Mouse (Mus musculus) thymus, postnatal 0 days (tissue): ENCODE data around the gene Wipf2. TPM values are rescaled to one million over a fixed set of nuclear protein-coding genes. Genes with fewer than 3 reads are reported as not detected.
A peak's percentile ranks its signal among the peaks of the same experiment; 100 is the strongest.
"Not testable (repeated sequence)": the region's sequence is repeated elsewhere in the genome, so short reads cannot be mapped to it uniquely, and the experiment has no call there.

Experiments
- DNase-seq: peaks from one replicate; pipeline ENCODE4 v3.0.0-alpha.2; 2015; ENCODE audit warnings: low spot score
- polyA plus RNA-seq: library from polyadenylated mRNA; unstranded; fragments of >200 nt; fragmentation: Nextera tagmentation; extraction: Ambion mirVana; gene quantifications from 2 replicates; pipeline ENCODE4 v1.2.1, GENCODE M21; 2015

Gene Wipf2
- polyA plus RNA-seq, 1 experiment from 2014 or later = 7.5 TPM

- no peak for DNase-seq
Measured at GRCm38 (mm10) chr11:98907063-98907436, 43.6 kb downstream of the Wipf2 start.

GRCm38 (mm10) chr11:98907437-98908173 is 44.2 kb downstream of the Wipf2 start, which contains the start of gene Cdc6:
TSS of gene Cdc6 (plus strand) at chr11:98907801.
- DNase-seq = peak; percentile 97

GRCm38 (mm10) chr11:98909654-98910053 is 46.2 kb downstream of the Wipf2 start:
- DNase-seq = peak; percentile 82

DNA sequence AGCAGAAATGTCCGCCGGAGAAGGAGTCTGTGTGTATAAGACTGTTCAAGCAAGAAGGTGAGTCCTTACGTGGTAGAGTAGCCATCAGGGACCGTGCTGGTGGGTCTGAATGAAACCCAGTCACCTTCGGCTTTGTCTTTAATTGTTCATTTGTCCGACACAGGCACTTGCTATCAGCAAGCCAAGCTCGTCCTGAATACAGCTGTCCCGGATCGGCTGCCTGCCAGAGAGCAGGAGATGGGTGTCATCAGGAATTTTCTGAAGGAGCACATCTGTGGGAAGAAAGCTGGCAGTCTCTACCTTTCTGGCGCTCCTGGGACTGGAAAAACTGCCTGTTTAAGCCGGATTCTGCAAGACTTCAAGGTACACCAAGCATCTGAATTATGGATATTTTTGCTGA is 47.0 kb downstream of the Wipf2 start:
- no peak for DNase-seq

- DNase-seq = no peak
Measured at GRCm38 (mm10) chr11:98911498-98911897, 48.1 kb downstream of the Wipf2 start.

DNA sequence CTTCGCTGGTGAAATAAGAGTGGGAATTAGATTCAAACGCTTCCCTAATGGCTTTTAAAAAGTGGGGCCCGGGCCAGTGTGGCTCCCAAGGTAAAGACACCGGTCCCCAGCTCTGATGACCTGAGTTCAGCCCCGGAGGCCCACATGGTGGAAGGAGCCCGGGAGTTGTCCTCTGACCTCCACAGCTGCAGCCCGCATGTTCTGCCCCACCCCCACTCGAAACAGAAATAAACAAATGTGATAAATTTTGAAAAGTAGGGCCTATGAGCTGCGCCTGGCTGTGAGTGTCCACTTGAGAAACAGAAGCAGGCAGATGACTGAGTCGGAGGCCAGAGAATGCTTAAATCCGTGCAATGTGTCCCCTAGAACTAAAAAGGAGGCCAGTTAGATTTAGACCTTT is 50.8 kb downstream of the Wipf2 start:
- no peak for DNase-seq

GRCm38 (mm10) chr11:98916376-98916775 is 52.9 kb downstream of the Wipf2 start:
- DNase-seq = peak; percentile 57

DNA sequence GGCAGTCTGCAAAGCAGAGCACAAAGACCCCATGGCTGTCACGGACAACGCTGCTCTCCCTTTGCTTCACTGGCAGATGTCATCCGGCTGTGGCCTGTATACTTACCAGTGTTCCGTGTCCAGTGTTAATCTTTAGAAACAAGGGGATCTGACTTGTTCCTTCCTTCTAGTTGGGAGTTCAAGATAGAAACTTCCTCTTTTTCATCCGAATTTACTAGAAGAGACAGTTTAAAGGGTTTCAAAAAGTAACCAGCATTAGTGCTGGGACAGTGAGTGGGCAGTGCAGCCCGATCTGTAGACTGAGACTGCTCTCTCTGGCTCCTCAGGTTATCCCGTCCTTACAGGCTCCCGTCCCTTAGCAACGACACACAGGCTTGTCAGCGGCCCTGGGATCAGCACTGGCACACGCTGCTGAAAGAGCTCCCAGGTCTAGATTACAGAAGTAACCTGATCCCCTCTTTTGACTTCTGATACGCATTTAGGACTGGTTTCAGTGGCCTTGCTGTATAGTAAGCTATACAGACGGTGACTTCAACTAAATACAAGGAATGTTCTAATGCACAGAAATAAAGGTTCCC is 54.1 kb downstream of the Wipf2 start:
- DNase-seq = no peak

DNA sequence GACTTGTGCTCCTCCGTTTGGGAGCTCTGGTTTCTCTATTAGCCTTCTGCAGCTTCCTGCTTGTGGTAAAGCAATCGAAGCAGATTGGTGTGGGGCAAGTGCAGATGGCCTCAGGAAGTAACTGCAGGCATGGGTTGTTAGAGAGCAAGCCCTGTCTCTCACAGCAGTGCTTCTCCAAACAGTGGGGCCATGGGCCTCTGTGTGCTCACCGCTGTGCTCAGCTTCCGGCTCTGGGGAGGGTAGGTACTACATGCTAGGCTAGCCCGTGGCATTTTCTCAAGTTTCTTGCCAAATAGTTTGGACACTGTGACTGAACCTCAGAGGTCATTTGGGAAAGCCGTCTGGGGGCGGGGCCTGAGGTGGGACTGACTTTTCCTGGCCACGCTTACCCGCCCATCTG is 54.8 kb downstream of the Wipf2 start:
- peak; percentile 62 for DNase-seq

DNA sequence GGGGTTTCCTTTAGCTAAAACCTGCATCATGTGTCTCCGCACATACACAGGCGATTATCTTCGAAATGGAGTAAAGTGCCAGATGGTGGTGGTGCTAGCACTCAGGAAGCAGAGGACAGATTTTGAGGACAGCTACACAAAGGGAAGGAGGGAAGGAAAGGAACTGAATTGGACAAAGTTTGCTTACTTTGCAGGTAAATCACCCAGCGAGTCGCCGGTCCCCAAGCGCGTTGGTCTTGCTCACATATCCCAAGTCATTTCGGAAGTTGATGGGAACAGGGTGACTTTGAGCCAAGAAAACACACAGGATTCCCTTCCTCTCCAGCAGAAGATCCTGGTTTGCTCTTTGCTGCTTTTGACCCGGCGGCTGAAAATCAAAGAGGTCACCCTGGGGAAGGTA is 55.6 kb downstream of the Wipf2 start:
- DNase-seq = no peak

DNA sequence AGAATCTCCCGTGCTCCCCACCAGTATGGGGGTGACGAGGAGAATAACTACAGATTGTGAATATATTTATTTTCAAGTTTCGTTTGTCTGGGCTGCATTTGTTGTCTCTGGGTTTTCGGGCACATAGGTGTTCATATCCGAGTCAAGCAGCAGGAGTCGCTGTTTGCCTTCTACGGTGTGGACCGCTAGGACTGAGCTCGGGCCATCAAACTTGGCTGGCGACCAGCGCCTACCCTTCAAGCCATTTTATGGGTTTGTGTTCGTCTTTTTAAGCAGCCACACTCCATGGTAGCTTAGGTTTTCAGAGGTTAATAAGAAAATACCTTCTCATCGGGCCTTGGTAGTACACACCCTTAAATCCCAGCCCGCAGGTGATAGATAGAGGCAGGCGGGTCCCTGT is 58.4 kb downstream of the Wipf2 start:
- not testable (repeated sequence) for DNase-seq

DNA sequence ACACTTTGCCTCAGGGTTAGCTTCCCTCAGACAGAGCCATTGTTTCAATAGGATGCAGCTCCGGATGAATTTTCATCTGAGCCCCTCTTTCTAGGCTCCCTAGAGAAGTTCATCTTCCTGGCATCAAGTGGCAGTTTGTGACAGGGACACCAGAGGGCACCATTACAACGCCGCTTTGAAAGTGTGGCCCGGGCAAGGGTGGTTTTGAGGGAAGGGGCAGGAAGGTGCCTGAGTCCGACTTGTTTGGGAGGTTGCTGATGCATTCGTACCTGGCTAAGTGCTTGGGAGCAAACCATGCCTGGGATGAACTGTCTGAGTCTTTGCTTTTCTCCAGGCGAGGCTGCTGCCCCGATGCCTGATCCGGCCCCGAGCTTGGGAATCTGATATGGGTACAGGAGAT is 58.9 kb downstream of the Wipf2 start:
- peak; percentile 66 for DNase-seq

DNA sequence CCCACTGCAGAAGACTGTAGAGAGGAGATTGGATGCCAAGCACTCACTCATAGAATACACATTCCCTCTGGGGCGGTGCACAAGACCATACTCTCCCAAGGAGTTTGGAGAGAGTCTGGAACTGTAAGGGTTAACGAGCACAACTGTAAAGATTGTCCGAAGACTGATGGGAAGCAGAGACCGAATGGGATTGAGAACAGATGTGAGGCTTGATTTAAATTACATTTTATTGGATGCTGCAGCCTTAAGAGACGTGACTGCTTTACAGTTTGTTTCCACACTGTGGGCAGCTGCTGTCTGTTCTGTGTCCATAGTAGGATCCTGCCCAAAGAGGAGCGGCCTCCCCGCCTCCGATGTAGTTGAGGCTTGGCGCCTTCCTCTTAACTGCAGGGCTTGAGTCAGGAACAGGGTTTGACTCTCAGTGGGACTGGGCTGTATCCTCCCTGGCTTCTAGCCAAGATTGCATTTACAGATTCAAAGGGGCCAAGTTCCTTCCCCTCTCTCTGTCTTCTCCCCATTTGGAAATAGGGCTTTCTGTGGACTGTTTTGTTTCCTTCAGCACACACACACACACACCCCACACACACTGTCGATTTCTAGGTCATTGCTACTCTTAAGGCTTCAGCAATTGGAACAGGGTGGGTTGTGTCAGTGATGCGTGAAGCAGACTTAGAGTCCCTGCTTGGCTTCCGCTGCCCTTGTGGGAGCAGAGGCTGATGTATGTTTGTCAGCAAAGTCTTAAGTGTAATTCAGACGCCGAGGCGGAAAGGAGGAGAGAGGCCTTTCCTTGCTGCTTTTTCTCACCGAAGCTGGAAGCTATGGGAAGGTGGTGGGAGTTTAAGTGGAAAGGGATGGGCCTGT is 59.6 kb downstream of the Wipf2 start:
- DNase-seq = not testable (repeated sequence)

DNA sequence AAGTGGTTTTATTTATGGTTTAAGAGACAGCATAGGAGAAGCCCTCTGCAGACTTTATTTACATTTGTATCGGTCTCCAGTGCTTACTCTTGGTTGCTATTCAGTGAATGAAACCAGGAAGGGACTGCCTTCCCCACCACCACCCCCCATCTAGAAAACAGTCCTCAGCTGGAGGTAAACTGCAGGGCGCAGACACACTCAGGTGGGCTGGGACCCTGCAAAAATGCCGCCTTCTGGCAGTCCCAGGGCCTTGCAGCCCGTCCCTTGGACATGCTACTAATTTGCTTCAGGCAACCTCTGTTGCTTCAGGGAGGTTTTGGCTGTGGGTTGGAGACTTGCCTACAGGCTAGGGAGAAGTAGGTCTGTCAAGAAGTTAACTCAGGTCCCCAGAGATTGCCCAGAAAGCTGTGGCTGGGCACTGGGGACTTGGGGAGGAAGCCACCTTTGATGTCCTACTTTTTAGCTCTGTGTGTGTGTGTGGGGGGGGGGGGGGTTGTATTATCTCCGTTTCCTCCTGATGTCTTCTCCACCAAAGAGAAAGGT is 61.3 kb downstream of the Wipf2 start:
- DNase-seq = no peak

DNA sequence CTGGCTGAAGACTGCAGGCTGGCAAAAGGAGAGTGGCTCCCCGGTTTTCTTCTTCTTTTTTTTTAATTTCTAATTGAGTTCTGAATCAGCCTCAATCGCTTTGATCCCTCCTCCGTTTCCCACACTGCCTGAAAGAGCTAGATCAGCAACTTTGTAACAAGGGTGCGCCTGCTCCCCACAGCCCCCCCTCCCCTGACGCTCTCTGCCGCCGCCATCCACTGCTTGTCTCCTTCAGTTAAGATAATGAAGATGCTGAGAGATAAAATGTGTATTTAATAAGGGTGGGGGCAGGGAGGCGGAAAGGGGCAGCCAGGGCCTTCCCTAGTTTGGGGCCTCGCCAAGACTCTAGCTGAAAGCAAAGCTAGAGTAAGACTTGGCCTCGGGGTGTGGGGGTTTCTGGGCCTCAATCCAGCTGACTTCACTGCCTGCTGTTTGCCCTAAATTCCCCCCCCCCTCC is 61.9 kb downstream of the Wipf2 start:
- no peak for DNase-seq

- no peak for DNase-seq
Measured at GRCm38 (mm10) chr11:98925868-98926311, 62.5 kb downstream of the Wipf2 start.

GRCm38 (mm10) chr11:98926553-98926952 is 63.1 kb downstream of the Wipf2 start:
- DNase-seq = no peak

DNA sequence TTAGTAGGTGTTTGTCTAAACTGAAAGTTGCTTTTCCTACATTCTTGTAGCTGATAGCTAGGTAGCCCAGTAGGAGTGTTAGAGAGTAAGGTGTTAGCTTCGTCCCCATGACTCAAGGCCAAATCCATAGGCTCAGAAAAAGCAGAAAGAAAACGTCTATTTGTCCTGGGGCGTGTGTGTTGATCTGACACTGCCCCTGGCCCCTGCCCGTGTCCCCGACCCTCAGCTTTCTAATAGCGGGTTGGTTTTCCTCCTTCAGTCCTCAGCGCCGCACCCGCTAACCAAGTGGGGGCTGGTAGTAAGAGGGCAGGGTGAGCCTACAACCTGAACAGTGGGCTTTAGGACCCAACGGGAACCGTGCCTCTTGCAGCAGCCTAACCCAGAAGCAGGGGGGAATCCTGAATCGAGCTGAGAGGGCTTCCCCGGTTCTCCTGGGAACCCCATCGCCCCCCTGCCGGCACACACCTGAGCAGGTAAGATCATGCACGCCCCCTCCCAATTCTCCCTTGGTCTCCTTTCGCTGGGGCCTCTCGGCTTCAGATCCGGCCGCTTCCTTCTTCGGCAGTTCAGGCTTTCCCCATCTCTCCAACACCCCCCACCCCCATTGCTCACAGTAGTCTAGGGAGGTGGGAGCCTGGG is 64.1 kb downstream of the Wipf2 start, which contains the start of gene Rara:
Gene Rara (plus strand): TSS at position 381 of the 639 bp plus-strand sequence.
- DNase-seq = peak; percentile 35

- no peak for DNase-seq
Measured at GRCm38 (mm10) chr11:98928186-98928893, 64.9 kb downstream of the Wipf2 start.

DNA sequence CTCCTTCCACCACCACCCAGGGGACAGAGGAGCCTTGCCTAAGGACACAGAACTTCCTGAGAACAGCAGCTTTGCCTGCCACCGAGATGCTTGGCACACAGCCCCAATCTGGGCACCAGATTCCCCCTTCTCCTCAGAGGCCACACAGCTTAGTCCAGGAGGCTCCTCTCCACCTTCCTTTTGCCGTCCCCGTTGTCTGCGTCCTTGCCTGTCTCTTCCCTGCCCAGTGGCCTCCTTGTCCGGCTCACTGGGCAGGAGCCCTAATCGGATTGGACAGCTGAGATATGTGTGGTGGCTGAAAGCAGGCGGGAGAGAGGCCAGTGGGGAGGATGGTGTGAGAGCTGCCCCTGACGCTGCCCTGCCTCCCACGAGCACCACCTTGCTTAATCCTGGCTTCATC is 66.1 kb downstream of the Wipf2 start:
- no peak for DNase-seq
